Mouse (Mus musculus): ENCODE data around the gene Pla2g15. TPM values are rescaled to one million over a fixed set of nuclear protein-coding genes. Genes with fewer than 3 reads are reported as not detected.

The Pla2g15 gene
- total and polyA plus RNA-seq, 3 experiments, result 4.0 to 9.4 TPM; not detected in 1

- peaks cover 35 to 37% of the 10 kb centered on the region in 2 experiments for H3K4me1 ChIP-seq (ENCODE audit: control insufficient read depth in 1 of 2, insufficient read depth in 2 of 2, low read length in 2 of 2)
- peaks cover 19 to 51% of the 10 kb centered on the region in 2 experiments for H3K36me3 ChIP-seq (ENCODE audit: control insufficient read depth in 1 of 2, insufficient read depth in 2 of 2, low read length in 2 of 2)
- no peaks in the 10 kb centered on the region for H3K27me3 ChIP-seq (ENCODE audit: control insufficient read depth in 1 of 2, insufficient read depth in 2 of 2, low read length in 2 of 2)
- no peak for DNase-seq (ENCODE audit: low read depth, low spot score)
- H3K27ac ChIP-seq (ENCODE audit: control insufficient read depth, low read depth, low read length), result peak overlapping the region; percentile 69
- no peak overlapping the region for H3K4me3 ChIP-seq (ENCODE audit: control insufficient read depth in 1 of 2, insufficient read depth in 1 of 2, low read depth in 2 of 2, low read length in 2 of 2)
- H3K9me3 ChIP-seq (replicated peaks; ENCODE audit: insufficient read depth, low read length), result no peaks in the 10 kb centered on the region
- H3K79me2 ChIP-seq (ENCODE audit: control insufficient read depth, insufficient read depth, low read length, poor library complexity), result no peaks in the 10 kb centered on the region
- H3K9ac ChIP-seq (ENCODE audit: control insufficient read depth, low read depth, low read length, poor library complexity, severe bottlenecking), result 0 out of 2 replicates have a peak overlapping the region, but pooled peaks have one; percentile 7
- TF ChIP-seq ZC3H11A (IDR thresholded peaks at IDR 0.05; ENCODE audit: low read depth, low read length) (peak; percentile 27; the same call in 1 of the 2 replicates), USF2 (IDR thresholded peaks at IDR 0.05; ENCODE audit: borderline replicate concordance in 1 of 2, insufficient read depth in 1 of 2, low read depth in 1 of 2, low read length in 2 of 2) (no peak), ELF1 (IDR thresholded peaks at IDR 0.05; ENCODE audit: low read depth, low read length) (no peak), MAZ (IDR thresholded peaks at IDR 0.05; ENCODE audit: low read depth, low read length) (peak; percentile 74), POLR2AphosphoS5 (IDR thresholded peaks at IDR 0.05; ENCODE audit: borderline replicate concordance, low read depth, low read length) (no peak), RCOR1 (IDR thresholded peaks at IDR 0.05; ENCODE audit: low read depth, low read length) (peak; percentile 92), MXI1 (IDR thresholded peaks at IDR 0.05; ENCODE audit: low read depth, low read length) (peak; percentile 46; the same call in 1 of the 2 replicates), POLR2A (IDR thresholded peaks at IDR 0.05; ENCODE audit: control insufficient read depth in 1 of 2, insufficient read depth in 1 of 2, low read depth in 1 of 2, low read length in 2 of 2, poor library complexity in 1 of 2) (0 out of 4 replicates have a peak, but pooled peaks of 1 of the 2 experiments have one; percentile 6), UBTF (IDR thresholded peaks at IDR 0.05; ENCODE audit: borderline replicate concordance, insufficient read depth, low read depth, low read length) (no peak), MYB (IDR thresholded peaks at IDR 0.05; ENCODE audit: low read depth, low read length) (peak; percentile 31; the same call in 1 of the 2 replicates), TCF12 (IDR thresholded peaks at IDR 0.05; ENCODE audit: low read depth, low read length) (peak; percentile 99), JUND (IDR thresholded peaks at IDR 0.05; ENCODE audit: low read depth, low read length) (no peak), EP300 (IDR thresholded peaks at IDR 0.05; ENCODE audit: low read depth in 1 of 2, low read length in 2 of 2) (peak; percentile 93 to 97), CTCF (IDR thresholded peaks at IDR 0.05 in 2 of 3, conservative IDR thresholded peaks at IDR 0.05 in 1 of 3; ENCODE audit: control insufficient read depth in 1 of 3, insufficient read depth in 1 of 3, low read depth in 2 of 3, low read length in 3 of 3, poor library complexity in 1 of 3, severe bottlenecking in 1 of 3) (no peak), CHD2 (IDR thresholded peaks at IDR 0.05; ENCODE audit: low read length) (no peak), NRF1 (IDR thresholded peaks at IDR 0.05; ENCODE audit: insufficient read depth, low read depth, low read length, poor library complexity, severe bottlenecking) (no peak), NELFE (IDR thresholded peaks at IDR 0.05; ENCODE audit: low read depth, low read length) (no peak), ZNF384 (IDR thresholded peaks at IDR 0.05; ENCODE audit: low read depth, low read length) (no peak), POLR2AphosphoS2 (IDR thresholded peaks at IDR 0.05; ENCODE audit: low read length) (no peak), RAD21 (IDR thresholded peaks at IDR 0.05; ENCODE audit: low read depth, low read length) (no peak), MAFK (IDR thresholded peaks at IDR 0.05; ENCODE audit: borderline replicate concordance, low read depth, low read length) (peak; percentile 65; the same call in 1 of the 2 replicates), SIN3A (IDR thresholded peaks at IDR 0.05; ENCODE audit: low read length) (peak; percentile 86), TBP (IDR thresholded peaks at IDR 0.05; ENCODE audit: low read depth, low read length) (no peak), USF1 (IDR thresholded peaks at IDR 0.05; ENCODE audit: low read depth, low read length) (no peak), ETS1 (IDR thresholded peaks at IDR 0.05; ENCODE audit: low read depth, low read length) (peak; percentile 83), E2F4 (IDR thresholded peaks at IDR 0.05; ENCODE audit: borderline replicate concordance, low read depth, low read length) (no peak), MAX (IDR thresholded peaks at IDR 0.05; ENCODE audit: low read length) (no peak), ZKSCAN1 (IDR thresholded peaks at IDR 0.05; ENCODE audit: low read depth, low read length) (peak; percentile 24; the same call in 1 of the 2 replicates), MEF2A (IDR thresholded peaks at IDR 0.05; ENCODE audit: extremely low read depth, insufficient replicate concordance, low read depth, low read length, poor library complexity, severe bottlenecking) (peak; percentile 48; the same call in 1 of the 2 replicates), TAL1 (IDR thresholded peaks at IDR 0.05; ENCODE audit: low read length) (peak; percentile 55), MYC (IDR thresholded peaks at IDR 0.05; ENCODE audit: low read depth, low read length) (no peak), HCFC1 (IDR thresholded peaks at IDR 0.05; ENCODE audit: low read depth, low read length) (peak; percentile 50; the same call in 1 of the 2 replicates), CHD1 (IDR thresholded peaks at IDR 0.05; ENCODE audit: low read depth, low read length) (no peak), GATA1 (IDR thresholded peaks at IDR 0.05; ENCODE audit: low read depth, low read length) (peak; percentile 97), ZMIZ1 (IDR thresholded peaks at IDR 0.05; ENCODE audit: low read depth, low read length) (no peak), GABPA (IDR thresholded peaks at IDR 0.05; ENCODE audit: low read depth, low read length) (no peak), BHLHE40 (IDR thresholded peaks at IDR 0.05; ENCODE audit: borderline replicate concordance, low read depth, low read length) (peak; percentile 59)
These were observed 43.0 kb downstream of the Pla2g15 start for GRCm38 (mm10) chr8:106193162-106193561.
